Mouse (Mus musculus) liver, embryonic 15.5 days (tissue): ENCODE data around the gene Odf3l2. TPM values are rescaled to one million over a fixed set of nuclear protein-coding genes. Genes with fewer than 3 reads are reported as not detected.

Source experiments
- ATAC-seq: fragments of 200-750 bp; cut with Nextera tagmentation; 2 replicates; pipeline ENCODE4 v1.8.0; 2017; ENCODE audit warnings: moderate number of reproducible peaks, mild to moderate bottlenecking, moderate library complexity; ENCODE audit not compliant: insufficient read depth
- H3K27ac ChIP-seq: fragments of 300-500 bp; sonication (generic); replicated peaks from 2 replicates; pipeline ENCODE4 v1.5.1; 2015; ENCODE audit warnings: mild to moderate bottlenecking, inconsistent platforms
- H3K27me3 ChIP-seq: fragments of 300-500 bp; sonication (generic); 2 replicates; pipeline ENCODE4 v1.6.1; 2015; ENCODE audit warnings: mild to moderate bottlenecking, inconsistent platforms
- H3K36me3 ChIP-seq: fragments of 300-500 bp; sonication (generic); replicated peaks from 2 replicates; pipeline ENCODE4 v1.6.1; 2015; ENCODE audit warnings: moderate library complexity, mild to moderate bottlenecking, inconsistent platforms
- H3K4me1 ChIP-seq: fragments of 300-500 bp; sonication (generic); replicated peaks from 2 replicates; pipeline ENCODE4 v1.6.1; 2015; ENCODE audit warnings: inconsistent platforms
- H3K4me2 ChIP-seq: fragments of 300-500 bp; sonication (generic); 2 replicates; pipeline ENCODE4 v1.6.1; 2015; ENCODE audit warnings: moderate library complexity, mild to moderate bottlenecking, inconsistent platforms
- H3K4me3 ChIP-seq: fragments of 300-500 bp; sonication (generic); replicated peaks from 2 replicates; pipeline ENCODE4 v1.5.1; 2015; ENCODE audit warnings: mild to moderate bottlenecking, inconsistent platforms
- H3K9ac ChIP-seq: fragments of 300-500 bp; sonication (generic); 2 replicates; pipeline ENCODE4 v1.6.1; 2015; ENCODE audit warnings: moderate library complexity, mild to moderate bottlenecking, inconsistent platforms
- H3K9me3 ChIP-seq: fragments of 300-500 bp; sonication (generic); replicated peaks from 2 replicates; pipeline ENCODE4 v1.6.1; 2016; ENCODE audit warnings: inconsistent platforms
- WGBS: fragments of 180-500 bp; shearing (Covaris S2); methylation state at CpG from one replicate; pipeline ENCODE4 v1.1.7; 2015; ENCODE audit warnings: mixed read lengths; ENCODE audit not compliant: insufficient replicate concordance; 5-methylcytosine and 5-hydroxymethylcytosine counted together
- polyA plus RNA-seq: library from polyadenylated mRNA; unstranded; fragments of >200 nt; fragmentation: Nextera tagmentation; extraction: Ambion mirVana; gene quantifications from 2 replicates; pipeline ENCODE4 v1.2.1, GENCODE M21; 2015

Odf3l2 gene
- polyA plus RNA-seq, 1 experiment from 2014 or later = not detected

DNA sequence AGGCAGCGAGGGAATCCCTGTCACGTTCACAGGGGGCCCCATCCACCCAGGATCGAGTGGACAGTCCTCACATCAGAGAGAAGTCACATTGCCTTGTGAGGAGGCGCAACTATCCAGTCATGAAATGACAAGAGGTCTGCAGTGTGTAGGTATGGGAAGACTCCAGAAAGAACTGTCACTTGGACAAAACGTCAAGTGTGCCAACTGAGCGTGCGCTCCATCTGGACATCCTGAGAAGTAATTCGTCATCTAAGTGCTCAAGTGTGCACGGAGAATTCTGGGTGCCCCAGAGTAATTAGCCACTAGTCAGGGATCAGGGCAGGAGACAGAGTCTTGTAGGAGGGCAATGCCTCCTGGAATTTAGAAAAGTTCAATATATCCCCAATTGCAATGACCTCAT lies 20.1 kb downstream of the Odf3l2 start:
- Histone ChIP-seq H3K4me1 (no peaks in the 10 kb centered on the region), H3K27ac (no peak overlapping the region), H3K4me3 (no peak overlapping the region), H3K27me3 (no peaks in the 10 kb centered on the region), H3K36me3 (no peaks in the 10 kb centered on the region), H3K4me2 (no peak overlapping the region), H3K9me3 (no peaks in the 10 kb centered on the region), H3K9ac (no peak overlapping the region)
- 64% methylated on average over 9 of the region's 9 CpGs for WGBS
- no peak for ATAC-seq

DNA sequence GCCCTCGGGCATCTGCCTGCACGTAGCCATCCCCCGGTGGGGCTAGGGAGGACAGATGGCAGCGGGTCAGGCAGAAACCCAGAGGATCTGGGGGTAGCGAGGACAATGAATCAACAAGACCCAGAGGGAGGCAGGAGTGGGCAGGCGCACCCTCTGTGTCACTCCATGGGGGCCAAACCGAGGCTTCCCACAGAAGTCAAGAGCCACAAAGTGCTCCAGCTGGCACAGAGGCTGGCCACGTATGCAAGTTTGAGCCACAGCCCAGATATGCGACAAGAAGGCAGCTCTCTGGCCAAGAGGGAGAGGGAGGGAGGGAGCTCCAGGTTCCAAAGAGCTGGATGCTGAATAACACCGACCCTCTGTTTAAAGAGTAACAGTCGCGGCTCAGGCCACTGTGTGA lies 21.6 kb downstream of the Odf3l2 start:
- no peak for ATAC-seq
- WGBS = 58% methylated on average over 12 of the region's 12 CpGs
- H3K36me3 ChIP-seq = no peaks in the 10 kb centered on the region
- H3K27ac ChIP-seq = no peak overlapping the region
- H3K4me2 ChIP-seq = no peak overlapping the region
- no peaks in the 10 kb centered on the region for H3K27me3 ChIP-seq
- no peak overlapping the region for H3K4me3 ChIP-seq
- H3K4me1 ChIP-seq = no peaks in the 10 kb centered on the region
- no peaks in the 10 kb centered on the region for H3K9me3 ChIP-seq
- H3K9ac ChIP-seq = no peak overlapping the region

DNA sequence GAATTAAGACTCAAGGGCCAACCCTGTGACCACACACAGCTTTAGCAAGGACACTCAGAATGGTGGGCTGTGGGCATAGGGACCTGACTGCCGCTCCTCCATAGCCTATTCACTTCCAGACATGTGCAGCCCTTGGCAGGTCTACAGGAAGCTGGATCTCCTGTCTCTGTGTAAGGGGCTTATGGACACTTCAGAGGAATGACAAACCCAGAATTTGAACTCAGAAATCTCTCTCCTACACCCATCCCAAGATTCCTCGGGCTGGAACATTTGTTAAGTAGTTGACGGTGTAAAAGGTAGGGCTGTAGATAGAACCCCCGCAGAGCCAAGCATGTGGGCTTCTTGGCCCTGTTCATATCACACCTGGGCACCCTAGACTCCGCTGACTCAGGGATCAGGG lies 29.2 kb downstream of the Odf3l2 start:
- no peak overlapping the region for H3K9ac ChIP-seq
- ATAC-seq = no peak
- H3K27ac ChIP-seq = no peak overlapping the region
- H3K36me3 ChIP-seq = no peaks in the 10 kb centered on the region
- no peak overlapping the region for H3K4me3 ChIP-seq
- peaks cover 39% of the 10 kb centered on the region for H3K27me3 ChIP-seq
- 73% methylated on average over 5 of the region's 5 CpGs for WGBS
- peaks cover 11% of the 10 kb centered on the region for H3K4me1 ChIP-seq
- no peak overlapping the region for H3K4me2 ChIP-seq
- no peaks in the 10 kb centered on the region for H3K9me3 ChIP-seq

- 15% methylated on average over 8 of the region's 8 CpGs for WGBS
- ATAC-seq = no peak
- no peak overlapping the region for H3K27ac ChIP-seq
Measured at GRCm38 (mm10) chr10:79615860-79616259, 29.7 kb downstream of the Odf3l2 start.

GRCm38 (mm10) chr10:79614305-79614643 lies 31.3 kb downstream of the Odf3l2 start:
- ATAC-seq = no peak
- peaks cover 11% of the 10 kb centered on the region for H3K4me1 ChIP-seq
- peak overlapping the region; percentile 73 for H3K4me2 ChIP-seq
- no peak overlapping the region for H3K9ac ChIP-seq
- 59% methylated on average over 1 of the region's 1 CpGs for WGBS
- H3K4me3 ChIP-seq = no peak overlapping the region
- H3K36me3 ChIP-seq = no peaks in the 10 kb centered on the region
- H3K9me3 ChIP-seq = no peaks in the 10 kb centered on the region
- H3K27ac ChIP-seq = no peak overlapping the region
- peaks cover 57% of the 10 kb centered on the region for H3K27me3 ChIP-seq

More at GRCm38 (mm10) chr10:79615860-79616259, 29.7 kb downstream of the Odf3l2 start:
- H3K36me3 ChIP-seq = no peaks in the 10 kb centered on the region
- H3K4me3 ChIP-seq = no peak overlapping the region
- H3K9ac ChIP-seq = no peak overlapping the region
- H3K27me3 ChIP-seq = peaks cover 44% of the 10 kb centered on the region
- peaks cover 11% of the 10 kb centered on the region for H3K4me1 ChIP-seq
- H3K9me3 ChIP-seq = no peaks in the 10 kb centered on the region
- no peak overlapping the region for H3K4me2 ChIP-seq

DNA sequence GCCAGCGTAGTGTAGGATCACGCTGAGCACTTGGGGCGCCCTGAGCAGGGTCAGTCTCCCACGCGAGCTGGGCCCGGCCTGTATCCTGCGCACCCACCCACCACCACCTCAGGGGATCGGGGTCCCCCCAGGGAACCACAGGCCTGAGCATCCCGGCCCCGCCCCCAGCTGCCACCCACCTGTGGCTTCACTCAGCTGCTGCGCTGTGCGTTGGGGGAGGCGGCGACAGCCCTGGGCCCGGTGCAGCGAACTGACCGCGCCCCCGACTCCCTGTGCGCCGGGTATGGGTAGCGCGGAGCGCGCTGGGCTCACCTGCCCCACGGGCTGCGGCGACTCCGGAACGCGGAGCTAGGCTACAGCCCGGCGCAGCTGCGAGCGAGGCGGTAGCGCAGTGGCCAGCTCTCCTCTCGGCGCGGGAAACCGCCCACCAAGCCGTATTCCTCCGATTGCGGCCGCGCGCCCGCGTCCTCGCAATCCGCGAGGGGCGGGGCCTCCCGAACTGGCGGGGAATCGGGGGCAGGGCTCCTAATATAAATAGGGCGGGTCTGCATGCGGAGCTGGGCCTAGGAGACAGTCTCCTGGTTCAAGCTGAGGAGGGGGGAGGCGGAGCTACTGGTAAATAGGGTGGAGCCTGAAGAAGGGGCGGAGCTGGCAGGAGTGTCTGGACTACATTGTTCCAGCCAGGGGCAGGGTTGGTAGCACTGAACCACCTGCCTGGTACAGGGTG lies 31.8 kb downstream of the Odf3l2 start, which contains the start of gene C2cd4c:
Gene C2cd4c, minus strand, starts transcription at position 448 of the 727 bp plus-strand sequence.
- Histone ChIP-seq H3K9me3 (no peaks in the 10 kb centered on the region), H3K4me1 (peaks cover 11% of the 10 kb centered on the region), H3K9ac (peak within 1 kb of the TSS; percentile 27; the same call in 1 of the 2 replicates), H3K4me3 (peak within 1 kb of the TSS; percentile 51), H3K27ac (no peak within 1 kb of the TSS), H3K27me3 (peaks cover 59% of the 10 kb centered on the region), H3K36me3 (no peaks in the 10 kb centered on the region), H3K4me2 (peak within 1 kb of the TSS; percentile 73)
- ATAC-seq = peak; percentile 51
- 2% methylated on average over 60 of the region's 60 CpGs for WGBS

GRCm38 (mm10) chr10:79612192-79613135 lies 33.1 kb downstream of the Odf3l2 start:
- H3K9me3 ChIP-seq = no peaks in the 10 kb centered on the region
- no peak overlapping the region for H3K4me2 ChIP-seq
- H3K9ac ChIP-seq = no peak overlapping the region
- H3K27me3 ChIP-seq = peaks cover 59% of the 10 kb centered on the region
- no peaks in the 10 kb centered on the region for H3K36me3 ChIP-seq
- H3K27ac ChIP-seq = no peak overlapping the region
- no peak overlapping the region for H3K4me3 ChIP-seq
- peaks cover 11% of the 10 kb centered on the region for H3K4me1 ChIP-seq
- WGBS = 9% methylated on average over 51 of the region's 51 CpGs
- ATAC-seq = no peak

- Histone ChIP-seq H3K4me2 (no peak overlapping the region), H3K4me1 (peaks cover 11% of the 10 kb centered on the region), H3K27ac (no peak overlapping the region), H3K9me3 (no peaks in the 10 kb centered on the region), H3K4me3 (no peak overlapping the region), H3K27me3 (peaks cover 59% of the 10 kb centered on the region), H3K9ac (no peak overlapping the region), H3K36me3 (no peaks in the 10 kb centered on the region)
- 29% methylated on average over 5 of the region's 5 CpGs for WGBS
- ATAC-seq = no peak
Measured at GRCm38 (mm10) chr10:79611296-79611695, 34.2 kb downstream of the Odf3l2 start.

- Histone ChIP-seq H3K4me1 (peaks cover 10% of the 10 kb centered on the region), H3K27me3 (peaks cover 49% of the 10 kb centered on the region), H3K4me2 (no peak overlapping the region), H3K27ac (no peak overlapping the region), H3K9ac (no peak overlapping the region), H3K4me3 (no peak overlapping the region), H3K36me3 (no peaks in the 10 kb centered on the region), H3K9me3 (no peaks in the 10 kb centered on the region)
- WGBS = 49% methylated on average over 3 of the region's 3 CpGs
- ATAC-seq = no peak
Measured at GRCm38 (mm10) chr10:79609276-79609675, 36.3 kb downstream of the Odf3l2 start.

DNA sequence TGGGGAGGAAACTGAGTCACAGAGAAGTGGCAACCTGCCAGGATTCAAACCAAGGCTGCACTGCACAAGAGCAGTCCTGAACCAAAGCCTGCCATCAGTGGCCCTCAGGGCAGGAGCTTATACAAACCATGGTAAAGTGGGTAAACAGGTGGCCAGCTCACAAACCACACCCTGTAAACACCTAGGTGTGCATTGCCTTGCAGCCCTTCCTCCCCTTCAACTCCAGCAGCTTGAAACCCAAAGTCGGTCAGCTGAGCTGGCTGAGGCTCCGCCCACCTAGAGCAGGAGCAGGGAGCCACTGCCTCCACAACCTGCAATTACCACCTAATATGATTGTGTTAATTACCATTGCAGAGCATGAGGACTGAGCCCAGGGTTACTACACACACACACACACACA lies 37.6 kb downstream of the Odf3l2 start:
- H3K4me2 ChIP-seq = no peak overlapping the region
- ATAC-seq = no peak
- 22% methylated on average over 2 of the region's 2 CpGs for WGBS
- H3K9me3 ChIP-seq = no peaks in the 10 kb centered on the region
- H3K9ac ChIP-seq = no peak overlapping the region
- no peak overlapping the region for H3K27ac ChIP-seq
- H3K27me3 ChIP-seq = peaks cover 35% of the 10 kb centered on the region
- no peaks in the 10 kb centered on the region for H3K36me3 ChIP-seq
- no peaks in the 10 kb centered on the region for H3K4me1 ChIP-seq
- no peak overlapping the region for H3K4me3 ChIP-seq

GRCm38 (mm10) chr10:79606537-79606936 lies 39.0 kb downstream of the Odf3l2 start:
- 46% methylated on average over 4 of the region's 4 CpGs for WGBS
- Histone ChIP-seq H3K4me3 (no peak overlapping the region), H3K4me1 (no peaks in the 10 kb centered on the region), H3K4me2 (no peak overlapping the region), H3K27me3 (peaks cover 22% of the 10 kb centered on the region), H3K27ac (no peak overlapping the region), H3K9ac (no peak overlapping the region), H3K9me3 (no peaks in the 10 kb centered on the region), H3K36me3 (no peaks in the 10 kb centered on the region)
- ATAC-seq = no peak
